Mouse (Mus musculus) regulatory T cell (primary cell): ENCODE measurements around the gene 4933406M09Rik.

Source experiments
- in situ Hi-C: fragments of 300-600 bp; cut with MboI, MseI; formaldehyde crosslinking; loops from one replicate; pipeline ENCODE4 v1.15.1; 2025; ENCODE audit warnings: high pct_unique_total_duplicates

4933406M09Rik gene

DNA sequence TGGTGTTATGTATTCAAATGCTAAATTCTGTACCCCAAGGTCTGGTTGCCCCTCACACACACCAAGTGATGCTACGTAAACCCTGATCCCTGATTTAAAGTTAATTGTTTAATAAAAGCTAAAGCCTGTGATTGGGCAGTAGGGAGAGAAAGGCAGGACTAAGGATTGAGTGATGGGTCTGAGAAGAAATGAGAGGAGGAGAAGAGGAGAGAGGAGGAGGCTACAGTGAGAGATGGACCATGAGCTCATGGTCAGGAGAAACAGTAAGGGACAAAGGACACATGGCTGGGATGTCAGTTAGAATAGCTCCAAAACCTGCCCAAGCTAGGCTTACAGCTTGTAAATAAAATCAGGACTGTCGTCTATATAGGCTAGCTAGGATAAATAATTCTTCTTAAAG, 4.7 kb upstream of the 4933406M09Rik start:
- in situ Hi-C loops = loop anchor here (10.0 kb wide), 1 partner anchor 1234 kb away; no protein-coding TSS in a partner anchor

- in situ Hi-C loops = loop anchor here (10.0 kb wide), 1 partner anchor 1233 kb away; no protein-coding TSS in a partner anchor
Observed at GRCm38 (mm10) chr1:134381795-134382625, 3.7 kb upstream of the 4933406M09Rik start.

GRCm38 (mm10) chr1:134384581-134384980, 1.2 kb upstream of the 4933406M09Rik start:
- in situ Hi-C loops = loop anchor here (10.0 kb wide), 1 partner anchor 1230 kb away; no protein-coding TSS in a partner anchor

GRCm38 (mm10) chr1:134385176-134385575, 564 bp upstream of the 4933406M09Rik start:
- in situ Hi-C loops = loop anchor here (5.0 to 10.0 kb wide), 2 partner anchors 52 to 1230 kb away; no protein-coding TSS in a partner anchor

GRCm38 (mm10) chr1:134393827-134394226, 8.1 kb downstream of the 4933406M09Rik start:
- in situ Hi-C loops = no loop called here

DNA sequence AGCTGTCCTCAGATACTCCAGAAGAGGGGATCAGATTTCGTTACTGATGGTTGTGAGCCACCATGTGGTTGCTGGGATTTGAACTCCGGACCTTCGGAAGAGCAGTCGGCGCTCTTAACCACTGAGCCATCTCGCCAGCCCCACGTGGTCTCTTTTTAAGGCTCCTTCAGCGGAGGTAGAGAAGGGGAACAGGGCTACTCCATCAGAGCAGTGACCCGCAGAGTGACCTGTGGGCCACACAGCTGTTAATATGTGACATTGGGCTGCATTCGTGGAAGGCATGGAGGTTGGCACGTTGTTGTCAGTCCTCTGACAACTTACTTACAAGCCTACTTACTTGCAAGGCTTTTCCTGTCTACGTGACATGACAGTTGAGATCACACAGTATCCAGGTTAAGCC, 12.5 kb downstream of the 4933406M09Rik start:
- in situ Hi-C loops = no loop called here

DNA sequence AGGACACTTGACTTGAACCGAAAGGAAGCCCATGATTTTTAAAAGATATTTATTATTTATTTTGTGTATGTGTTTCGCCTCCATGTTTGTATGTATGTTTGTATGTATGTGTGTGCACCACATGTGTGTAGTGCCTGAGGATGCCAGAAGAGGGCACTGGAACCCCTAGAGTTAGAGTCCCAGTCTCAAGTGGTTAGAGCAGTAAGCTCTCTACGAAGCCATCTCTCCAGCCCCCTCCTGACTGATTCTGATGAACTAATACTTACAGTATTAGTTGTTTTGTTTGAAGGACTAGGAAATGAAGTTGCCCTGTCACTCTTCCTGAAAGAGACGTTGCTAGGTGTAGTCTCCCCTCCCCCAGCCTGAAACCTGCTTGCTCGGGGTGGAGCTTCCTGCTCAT, 14.0 kb downstream of the 4933406M09Rik start:
- in situ Hi-C loops = no loop called here

DNA sequence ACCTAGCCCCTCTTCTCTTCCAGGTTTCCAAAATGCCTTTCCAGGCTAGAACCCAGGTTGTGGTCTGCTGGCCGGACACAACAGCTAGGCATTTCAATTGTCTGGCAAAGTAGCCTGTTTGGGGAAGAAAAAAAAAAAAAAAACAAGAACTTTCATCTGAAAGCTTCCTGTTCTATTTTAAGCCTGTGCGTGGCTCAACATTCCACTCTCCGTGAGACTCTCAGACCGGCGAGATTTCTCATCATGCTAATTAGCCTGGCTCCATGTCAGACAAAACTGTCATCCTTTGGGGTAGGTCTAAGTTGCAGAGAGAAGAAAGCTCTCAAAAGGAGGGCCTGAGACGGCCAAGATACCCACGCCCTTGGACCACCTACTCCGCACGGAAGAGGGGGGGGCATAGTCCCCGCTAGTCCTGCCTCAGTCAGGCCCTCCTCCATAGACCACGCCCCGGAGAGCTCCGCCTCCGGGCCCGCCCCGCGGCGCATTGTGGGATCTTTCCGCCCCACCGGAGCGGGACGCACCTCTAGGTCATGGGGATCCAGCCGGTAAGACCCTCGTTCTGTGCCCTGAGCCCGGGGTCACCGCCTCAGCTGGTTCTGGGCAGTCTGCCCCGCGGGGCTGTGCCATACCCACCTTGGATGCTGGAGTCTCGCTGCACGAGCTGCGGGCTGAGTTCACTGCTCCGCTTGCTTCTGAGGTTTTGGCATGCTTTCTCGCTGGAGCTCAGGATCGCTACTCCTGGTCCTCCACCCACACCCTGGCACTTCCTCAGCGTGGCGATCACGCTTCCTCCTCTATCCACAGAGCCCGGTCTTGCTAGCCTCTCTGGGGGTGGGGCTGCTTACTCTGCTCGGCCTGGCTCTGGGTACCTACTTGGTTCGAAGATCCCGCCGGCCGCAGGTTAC, 20.0 kb downstream of the 4933406M09Rik start, which contains the start of gene Cyb5r1:
Gene Cyb5r1 (plus strand): TSS at position 51 of the 905 bp plus-strand sequence.
- in situ Hi-C loops = no loop called here

GRCm38 (mm10) chr1:134406414-134406771, 20.7 kb downstream of the 4933406M09Rik start:
- in situ Hi-C loops = no loop called here

DNA sequence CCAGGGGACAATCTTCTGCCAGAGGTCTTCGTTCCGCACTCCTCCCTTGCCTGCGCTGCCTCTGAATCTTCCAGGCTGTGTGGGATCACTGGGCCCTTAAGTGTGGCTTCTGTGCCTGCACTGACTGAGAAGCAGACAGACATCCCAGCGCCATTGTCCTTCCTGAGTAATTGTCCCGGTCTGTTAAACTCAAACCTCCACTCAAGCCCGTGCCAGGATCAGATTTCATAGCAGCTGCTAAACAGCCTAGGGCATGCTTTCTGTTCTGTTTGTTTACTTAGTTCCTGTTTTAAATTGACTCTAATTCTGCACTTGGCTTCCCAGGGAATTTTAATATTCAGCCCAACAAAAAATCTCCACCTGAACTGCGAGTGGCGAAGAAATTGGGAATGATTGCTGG, 22.3 kb downstream of the 4933406M09Rik start:
- in situ Hi-C loops = no loop called here

DNA sequence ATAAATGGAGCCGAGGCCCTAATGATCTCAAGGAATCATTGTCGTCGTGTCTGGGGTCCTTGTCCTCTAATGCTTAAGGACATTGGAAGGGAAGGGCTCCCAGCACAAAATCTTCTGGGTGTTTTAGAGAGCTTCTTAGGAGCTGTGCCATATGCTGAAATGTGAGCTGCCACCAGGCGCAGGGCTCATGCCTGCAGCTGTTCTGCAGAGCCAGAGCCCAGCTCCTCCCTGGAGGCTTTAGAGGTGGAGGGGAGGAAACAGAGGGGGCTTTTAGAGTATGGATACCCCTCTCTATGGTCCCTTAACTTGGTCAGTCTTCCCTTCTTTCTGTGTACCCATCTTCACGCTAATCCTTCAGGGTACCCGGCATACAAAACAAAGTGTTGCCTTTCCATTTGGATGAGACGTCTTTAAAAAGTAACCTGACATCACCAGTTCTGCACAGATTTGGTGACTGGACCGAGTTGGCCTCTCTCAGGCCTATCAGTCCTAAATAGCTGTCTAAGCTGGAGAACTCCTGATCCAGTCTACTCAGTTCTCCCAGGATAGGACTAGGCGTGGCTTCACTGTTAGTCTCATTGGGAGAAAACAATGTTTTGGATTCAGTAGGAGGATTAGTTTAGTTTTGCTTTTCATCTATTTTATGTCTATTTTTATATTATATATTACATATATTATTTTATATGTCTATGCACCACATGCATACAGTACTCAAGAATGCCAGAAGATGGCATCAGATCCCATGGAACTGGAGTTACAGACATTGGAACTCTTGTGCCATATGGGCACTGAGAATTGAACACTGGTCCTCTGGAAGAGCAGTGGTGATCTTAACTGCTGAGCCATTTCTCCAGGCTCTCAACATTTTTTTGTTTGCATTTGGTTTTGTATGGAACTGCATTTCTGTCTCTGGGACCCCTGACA, 26.2 kb downstream of the 4933406M09Rik start:
- in situ Hi-C loops = loop anchor here (5.0 kb wide), 1 partner anchor 80 kb away; the partner anchor contains the start of gene Rabif

- in situ Hi-C loops = loop anchor here (5.0 kb wide), 1 partner anchor 78 kb away; the partner anchor contains the start of gene Rabif
Observed at GRCm38 (mm10) chr1:134414038-134414437, 28.3 kb downstream of the 4933406M09Rik start.

- in situ Hi-C loops = loop anchor here (5.0 kb wide), 1 partner anchor 78 kb away; the partner anchor contains the start of gene Rabif
Observed at GRCm38 (mm10) chr1:134414501-134415167, 28.9 kb downstream of the 4933406M09Rik start.

DNA sequence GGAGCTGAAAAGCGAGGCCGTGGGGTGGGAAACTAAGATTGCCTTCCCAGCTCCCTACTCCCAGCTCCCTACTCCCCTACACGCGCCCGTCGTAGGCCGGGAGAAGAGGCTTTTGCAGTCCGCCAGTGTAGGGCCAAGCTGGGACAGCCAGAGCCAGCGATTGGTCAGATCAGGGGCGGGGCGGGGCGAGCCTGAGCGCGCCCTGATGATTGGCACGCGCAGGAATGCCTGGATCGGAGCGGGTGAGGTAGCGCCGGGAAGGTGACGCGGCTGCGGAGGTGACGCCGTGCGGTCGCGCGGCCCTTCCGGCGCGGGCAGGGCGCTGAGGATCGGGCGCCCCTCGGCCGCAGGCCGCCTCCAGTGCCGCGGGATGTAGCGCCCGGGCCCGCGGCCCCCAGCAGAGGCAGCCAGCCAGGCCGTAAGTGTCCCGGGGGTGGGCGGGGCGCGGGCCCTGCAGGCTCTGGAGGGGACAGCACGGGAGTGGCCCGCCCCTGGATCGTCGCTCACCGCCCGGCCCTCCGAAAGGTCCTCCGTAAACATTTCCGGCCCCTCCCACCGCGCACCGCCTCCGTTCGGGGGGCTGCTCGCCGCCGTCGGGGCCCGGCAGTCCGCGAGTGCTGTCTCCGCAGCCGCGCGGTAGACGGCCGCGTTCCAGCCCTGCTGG, 29.6 kb downstream of the 4933406M09Rik start, which contains the start of gene Adipor1:
Gene Adipor1 (plus strand): TSS at position 211 of the 664 bp plus-strand sequence.
- in situ Hi-C loops = no loop called here

- in situ Hi-C loops = no loop called here
Observed at GRCm38 (mm10) chr1:134418414-134418975, 32.8 kb downstream of the 4933406M09Rik start.

DNA sequence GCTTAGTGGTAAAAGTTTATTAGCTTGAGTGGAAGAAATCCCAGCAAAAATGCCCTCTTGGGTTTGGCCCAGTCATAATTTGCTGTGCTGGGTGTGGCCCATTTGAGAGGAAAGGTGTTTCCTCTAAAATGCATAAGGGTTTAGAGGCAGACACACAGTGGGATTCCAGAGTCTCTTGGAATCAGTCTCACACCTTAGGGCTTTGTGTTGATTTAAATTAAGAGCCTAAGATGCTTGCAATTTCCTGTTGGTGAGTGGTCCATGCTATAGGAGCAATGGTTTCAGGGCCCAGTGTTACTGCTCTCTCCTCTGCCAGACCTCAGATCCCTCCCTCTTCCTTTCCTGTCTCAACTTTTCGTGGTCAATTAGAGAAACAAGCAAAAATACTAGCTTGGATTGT, 33.4 kb downstream of the 4933406M09Rik start:
- in situ Hi-C loops = no loop called here

GRCm38 (mm10) chr1:134419751-134420458, 34.2 kb downstream of the 4933406M09Rik start:
- in situ Hi-C loops = no loop called here

- in situ Hi-C loops = no loop called here
Observed at GRCm38 (mm10) chr1:134423911-134424310, 38.2 kb downstream of the 4933406M09Rik start.
